Mouse (Mus musculus) left cerebral cortex, postnatal 25 days (tissue): ENCODE measurements around the gene Cd37. TPM values are rescaled to one million over a fixed set of nuclear protein-coding genes. Genes with fewer than 3 reads are reported as not detected.
A peak's percentile ranks its signal among the peaks of the same experiment; 100 is the strongest.

Experiments
- DNase-seq, 2 experiments: peaks; one replicate each; pipeline ENCODE4 v3.0.0; 2022; ENCODE audit warnings: low spot score in 2 of 2, mixed read lengths in 1 of 2
- intact Hi-C: fragments of 180-260 bp; cut with DNase I; formaldehyde crosslinking; loops from one replicate; pipeline ENCODE4 v1.15.1; 2025
- total RNA-seq, 2 experiments: library from RNA; stranded (reverse); gene quantifications; 2 replicates each; pipeline ENCODE4 v1.2.3; 2021

The Cd37 gene
- total RNA-seq, 2 experiments from 2014 or later: 2.5 to 4.4 TPM

DNA sequence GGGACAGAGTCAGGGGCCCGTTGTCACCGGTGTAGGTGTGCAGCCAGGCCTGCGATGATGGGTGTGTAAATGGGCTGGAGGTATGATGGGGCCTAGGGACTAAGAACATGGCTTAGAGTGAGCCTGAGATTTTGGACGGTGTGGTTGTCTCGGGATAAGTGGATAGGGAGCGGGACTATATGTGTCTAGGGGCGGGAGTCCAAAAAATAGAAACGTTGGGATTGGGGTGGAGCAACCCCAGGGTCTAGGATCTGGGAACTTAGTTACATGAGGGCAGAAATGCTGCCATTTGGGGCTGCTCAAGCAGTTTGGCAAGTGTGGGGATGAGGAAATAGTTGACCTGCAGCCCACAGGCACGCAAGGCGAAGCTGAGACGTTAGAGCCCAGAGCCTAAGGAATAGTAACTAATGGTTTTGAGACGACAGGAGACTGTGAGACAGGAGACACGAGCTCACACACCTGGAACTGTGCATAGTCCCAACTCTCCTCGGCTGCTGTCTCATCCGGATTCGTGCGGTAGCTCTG, 3.2 kb downstream of the Cd37 start:
- intact Hi-C loops: loop anchor here (2.0 kb wide), 1 partner anchor 21 kb away; no protein-coding TSS in a partner anchor
- no peak for DNase-seq

DNA sequence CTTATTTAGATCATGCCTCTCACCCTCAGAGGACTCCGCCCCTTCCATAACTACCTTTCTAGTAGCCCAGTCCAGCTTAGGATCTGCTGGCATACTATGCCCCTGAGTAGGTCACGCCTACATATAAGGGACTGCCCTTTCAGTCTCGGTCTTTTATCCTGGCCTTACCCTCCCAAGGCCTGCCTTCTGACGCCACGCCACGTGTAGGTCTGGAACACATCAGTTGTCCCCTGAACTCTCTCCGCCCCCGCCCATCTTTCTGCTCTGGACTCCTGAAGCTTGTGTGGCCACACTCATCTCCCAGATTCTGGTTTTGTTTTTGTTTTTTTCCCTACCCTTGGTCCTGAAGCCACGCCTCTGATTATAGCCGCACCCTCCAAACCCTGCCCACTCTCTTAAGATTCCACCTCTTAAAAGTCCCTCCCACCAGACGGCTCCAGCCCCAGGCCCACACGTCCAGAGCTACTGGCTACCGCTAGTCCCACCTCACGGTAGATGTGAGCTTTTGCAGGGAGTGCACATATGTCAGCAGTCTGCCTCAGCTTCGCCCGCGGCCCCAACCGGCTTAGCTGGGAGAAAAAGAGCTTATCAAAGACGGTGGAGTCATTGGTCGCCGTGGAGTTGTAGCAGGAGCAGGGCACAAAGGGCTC, 3.9 kb downstream of the Cd37 start:
- peak in 1 of 2 experiments; percentile 24 for DNase-seq
- intact Hi-C loops: loop anchor here (2.0 kb wide), 1 partner anchor 22 kb away; no protein-coding TSS in a partner anchor

DNA sequence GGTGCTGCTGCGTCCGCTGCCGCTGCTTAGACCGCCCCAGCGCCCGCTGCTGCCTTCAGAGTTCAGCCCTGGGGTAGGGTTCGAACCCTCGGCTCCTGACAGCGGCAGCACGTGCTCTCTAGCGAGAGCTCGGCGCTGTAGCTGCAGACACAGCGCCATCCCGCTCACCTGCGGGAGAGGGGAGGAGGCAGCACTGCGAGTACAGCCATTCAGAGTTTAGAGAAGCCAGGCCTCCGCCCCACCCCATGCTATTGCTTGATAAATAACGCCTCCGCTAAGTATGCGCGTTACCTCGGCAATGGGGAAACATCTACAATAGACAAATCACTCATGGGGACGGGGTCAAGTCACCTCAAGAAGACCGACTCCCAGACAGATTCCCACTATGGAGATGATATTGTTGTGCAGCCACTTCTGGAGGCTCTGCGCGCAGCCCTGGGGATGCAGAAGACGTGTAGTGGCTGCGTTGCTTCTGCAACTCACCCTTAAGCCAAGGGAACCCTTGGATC, 4.5 kb downstream of the Cd37 start:
- intact Hi-C loops: loop anchor here (2.0 kb wide), 1 partner anchor 22 kb away; no protein-coding TSS in a partner anchor
- DNase-seq: peak in 1 of 2 experiments; percentile 20

DNA sequence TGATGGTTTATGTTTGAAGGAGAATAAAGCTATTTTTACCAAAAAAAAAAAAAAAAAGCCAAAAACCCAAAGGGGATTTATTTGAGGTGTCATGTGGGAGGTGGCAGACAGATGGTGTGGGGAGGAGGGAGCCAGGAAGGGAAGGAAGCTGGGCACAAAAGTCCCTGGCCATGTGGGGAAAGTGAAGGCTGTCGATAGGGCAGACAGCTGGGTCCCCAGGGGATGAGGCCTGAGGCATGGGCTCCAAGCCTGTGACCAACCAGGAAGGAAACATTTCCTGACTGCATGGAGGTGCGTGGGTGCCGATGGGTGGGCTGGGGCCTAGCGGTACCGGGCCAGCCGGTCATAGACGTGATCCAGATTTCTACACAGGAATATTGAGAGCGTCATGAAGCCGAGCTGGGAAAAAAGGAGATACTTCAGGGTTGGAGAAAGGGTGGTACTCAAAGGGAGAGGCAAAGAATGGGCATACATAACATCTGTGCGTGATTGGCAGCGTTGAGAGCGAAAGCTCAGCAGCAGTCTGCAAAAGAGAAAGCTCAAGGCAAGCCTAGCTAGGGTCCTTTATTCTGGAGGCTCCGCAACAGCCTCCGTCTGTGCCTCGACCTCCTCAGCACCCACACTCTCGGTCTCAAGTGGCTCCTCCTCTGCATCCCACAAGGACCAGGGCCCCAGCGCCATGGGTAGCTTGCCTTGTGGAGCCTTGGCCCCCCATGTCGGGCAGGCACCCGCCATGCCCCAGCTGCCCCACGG, 5.2 kb downstream of the Cd37 start:
- intact Hi-C loops: loop anchor here (1.0 to 2.0 kb wide), 5 partner anchors 23 to 71 kb away; partner anchors contain the start of gene Slc6a21
- DNase-seq: peak; percentile 72 to 95

- intact Hi-C loops: loop anchor here (1.0 kb wide), 4 partner anchors 31 to 71 kb away; partner anchors contain the start of gene Slc6a21
- DNase-seq: peak; percentile 56 to 90
Observed at GRCm38 (mm10) chr7:45232716-45233465, 6.0 kb downstream of the Cd37 start.

GRCm38 (mm10) chr7:45231941-45232340, 7.0 kb downstream of the Cd37 start:
- DNase-seq: no peak
- intact Hi-C loops: no loop called here

DNA sequence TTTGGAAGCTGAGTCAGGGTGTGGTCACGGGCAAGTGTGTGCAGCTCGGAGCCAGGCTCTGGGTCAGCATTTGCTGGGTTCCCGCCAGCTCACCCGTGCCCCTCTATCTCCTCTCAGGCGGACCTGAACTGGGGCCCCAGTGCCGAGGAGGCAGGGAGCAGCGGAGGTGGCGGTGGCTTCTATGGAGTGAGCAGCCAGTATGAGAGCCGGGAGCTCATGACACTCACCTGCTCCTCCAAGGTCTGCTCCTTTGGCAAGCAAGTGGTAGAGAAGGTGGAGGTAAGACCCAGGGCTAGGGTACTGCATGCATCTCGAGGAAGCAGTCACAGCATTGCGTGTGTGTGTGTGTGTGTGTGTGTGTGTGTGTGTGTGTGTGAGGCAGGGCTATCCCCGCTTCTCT, 7.7 kb downstream of the Cd37 start:
- intact Hi-C loops: no loop called here
- DNase-seq: no peak

DNA sequence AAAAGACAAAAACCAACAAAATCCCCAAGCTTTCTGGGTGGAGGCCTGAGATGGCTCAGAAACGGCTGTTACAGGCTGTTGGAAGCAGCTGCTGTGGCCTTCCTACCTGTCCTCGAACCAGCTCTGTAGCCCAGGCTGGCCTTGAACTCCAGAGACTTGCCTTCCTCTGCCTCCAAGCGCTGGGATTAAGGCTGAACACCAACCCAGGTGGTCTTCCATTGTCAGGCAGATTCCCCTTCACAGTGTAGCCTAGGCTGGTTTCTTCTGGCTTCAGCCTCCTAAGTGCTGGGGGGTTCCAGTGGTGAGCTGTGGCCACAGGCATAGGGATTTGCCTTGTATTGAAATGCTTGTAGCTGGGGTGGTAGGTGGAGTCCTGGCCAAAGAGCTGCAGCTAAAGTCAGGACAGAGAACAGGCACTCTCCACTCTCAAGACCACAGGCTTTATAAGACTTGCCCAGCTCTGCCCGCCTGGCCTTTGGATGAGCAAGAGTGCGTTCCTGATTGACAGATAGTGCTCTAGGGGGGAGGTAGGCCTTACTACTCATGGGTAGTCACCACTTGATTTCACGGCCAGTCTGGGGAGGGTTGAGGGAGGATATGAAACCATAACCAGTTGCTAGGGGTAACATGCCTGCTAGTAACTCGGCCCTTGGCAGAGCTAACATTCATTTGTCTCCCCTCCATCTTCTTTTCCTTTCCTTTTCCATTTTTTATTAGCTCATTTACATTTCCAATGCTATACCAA, 9.3 kb downstream of the Cd37 start:
- DNase-seq: no peak
- intact Hi-C loops: no loop called here

DNA sequence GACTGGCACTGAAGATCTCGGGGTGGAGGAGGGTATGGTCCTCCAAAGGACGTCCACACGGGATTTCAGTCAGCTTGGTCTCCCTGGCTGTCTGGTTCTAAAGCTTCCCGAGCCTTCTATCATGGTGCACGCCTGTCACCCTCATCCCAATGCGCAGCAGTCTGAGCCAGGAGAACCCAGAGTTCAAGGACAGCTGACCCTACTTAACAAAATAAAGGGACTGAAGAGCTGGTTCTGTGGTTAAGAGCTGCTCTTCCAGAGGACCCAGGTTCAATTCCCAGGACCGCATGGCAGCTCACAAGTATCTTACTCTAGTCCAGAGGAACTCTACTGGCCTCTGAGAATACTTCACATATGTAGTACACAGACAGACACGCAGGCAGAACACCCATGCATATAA, 9.9 kb downstream of the Cd37 start:
- intact Hi-C loops: no loop called here
- no peak for DNase-seq

DNA sequence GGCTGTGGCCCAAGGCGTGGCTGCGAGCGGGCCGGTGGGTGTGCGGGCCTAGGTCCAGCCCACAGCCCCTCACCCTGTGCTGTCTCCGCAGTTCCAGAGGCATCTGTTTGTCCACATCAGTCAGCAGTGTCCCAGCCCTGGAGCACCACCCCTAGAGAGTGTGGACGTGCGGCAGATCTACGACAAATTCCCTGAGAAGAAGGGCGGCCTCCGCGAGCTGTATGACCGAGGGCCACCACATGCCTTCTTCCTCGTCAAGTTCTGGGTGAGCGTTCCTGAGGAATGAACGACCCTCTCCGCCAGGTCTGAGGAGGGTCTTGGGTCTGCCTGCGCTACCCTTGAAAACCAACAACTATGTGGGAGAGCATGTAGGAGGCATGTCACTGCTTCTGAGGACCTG, 10.4 kb downstream of the Cd37 start:
- DNase-seq: no peak
- intact Hi-C loops: no loop called here

- DNase-seq: no peak
- intact Hi-C loops: no loop called here
Observed at GRCm38 (mm10) chr7:45226421-45226820, 12.5 kb downstream of the Cd37 start.

DNA sequence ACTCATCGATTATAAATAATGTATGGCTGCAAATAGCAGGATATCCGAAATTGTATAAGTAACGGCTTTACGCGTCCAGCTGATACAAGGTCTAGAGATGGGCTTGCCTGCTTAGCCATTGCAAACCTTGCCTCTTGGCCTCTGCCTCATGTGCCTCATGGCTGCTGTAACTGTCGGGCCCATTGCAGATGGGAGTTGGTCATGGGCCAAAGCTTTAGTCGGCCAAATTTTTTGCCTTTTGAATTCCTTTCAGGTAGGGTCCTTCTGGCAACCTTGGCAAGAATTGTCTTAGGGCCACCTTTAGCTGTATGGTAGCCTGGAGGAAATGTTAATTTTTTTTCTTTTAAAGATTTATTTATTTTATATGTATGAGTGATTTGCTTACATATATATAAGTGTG, 14.1 kb downstream of the Cd37 start:
- DNase-seq: no peak
- intact Hi-C loops: no loop called here

DNA sequence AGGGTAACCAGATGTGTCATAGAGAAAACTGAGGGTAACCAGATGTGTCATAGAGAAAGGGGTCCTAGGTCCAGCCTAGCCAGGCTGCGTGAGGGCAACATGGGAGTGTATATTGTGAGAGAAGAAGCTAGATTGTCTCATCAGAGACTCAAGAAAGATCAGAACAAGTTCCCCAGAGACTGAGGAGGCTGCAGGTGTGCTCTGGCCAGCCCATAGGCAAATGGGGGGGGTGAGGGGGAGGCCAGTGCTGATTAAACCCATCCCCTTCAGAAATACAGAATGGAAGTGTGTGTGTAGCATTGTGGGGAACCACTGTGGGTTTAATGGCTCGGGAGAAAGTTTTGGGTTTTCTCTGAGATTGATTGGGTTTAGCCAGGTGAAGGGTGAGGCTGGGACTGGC, 17.2 kb downstream of the Cd37 start:
- intact Hi-C loops: no loop called here
- DNase-seq: no peak

GRCm38 (mm10) chr7:45216442-45217183, 22.3 kb downstream of the Cd37 start:
- no peak for DNase-seq
- intact Hi-C loops: no loop called here

GRCm38 (mm10) chr7:45215673-45216441, 23.1 kb downstream of the Cd37 start, which contains the start of gene Tead2:
Gene Tead2 (plus strand): TSS chr7:45215753.
- DNase-seq: no peak
- intact Hi-C loops: no loop called here

DNA sequence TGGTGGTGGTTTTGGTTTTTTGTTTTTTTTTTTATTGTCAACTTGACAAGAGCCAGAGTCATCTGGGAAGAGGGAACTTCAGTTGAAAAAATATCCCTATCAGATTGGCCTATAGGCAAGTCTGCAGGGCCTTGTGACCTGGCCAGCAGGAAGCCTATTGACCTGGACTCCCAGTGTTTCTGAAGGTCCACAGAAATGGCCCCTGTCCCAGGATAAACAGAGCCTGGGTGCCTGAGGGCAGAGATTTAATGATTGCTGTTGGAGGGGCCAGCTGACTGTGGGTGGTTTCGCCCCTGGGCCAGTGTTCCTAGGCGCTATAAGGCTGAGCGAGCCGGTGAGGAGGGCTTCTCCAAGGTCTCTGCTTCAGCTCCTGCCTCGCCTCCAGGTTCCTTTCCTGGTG, 25.2 kb downstream of the Cd37 start:
- DNase-seq: no peak
- intact Hi-C loops: no loop called here

DNA sequence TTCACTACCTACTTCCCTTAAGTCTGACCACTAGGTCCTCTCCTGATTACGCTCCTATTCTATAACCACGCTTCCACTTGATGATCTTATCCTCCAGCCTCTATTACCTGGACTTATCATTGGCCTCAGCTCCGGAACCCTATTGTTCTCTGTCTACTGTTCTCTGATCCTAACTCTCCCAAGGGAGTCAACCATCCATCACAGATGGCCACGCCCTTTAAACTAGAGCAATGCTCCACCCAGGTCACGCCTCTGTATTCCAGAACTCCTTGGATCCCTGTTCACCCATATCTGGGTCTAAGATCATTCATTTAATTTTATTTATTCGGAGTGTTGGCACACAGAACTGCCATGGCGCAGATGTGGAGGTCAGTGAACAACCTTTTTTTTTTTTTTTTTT, 26.6 kb downstream of the Cd37 start:
- DNase-seq: no peak
- intact Hi-C loops: no loop called here

GRCm38 (mm10) chr7:45211851-45212251, 27.1 kb downstream of the Cd37 start, which contains the start of gene Dkkl1:
Gene Dkkl1 (minus strand): TSS chr7:45212147.
- no peak for DNase-seq
- intact Hi-C loops: no loop called here
